Mouse (Mus musculus) MEL (cell line): ENCODE results near the gene Gm20388. TPM values are rescaled to one million over a fixed set of nuclear protein-coding genes. Genes with fewer than 3 reads are reported as not detected.
A peak's percentile ranks its signal among the peaks of the same experiment; 100 is the strongest.

Source experiments
- DNase-seq: peaks from one replicate; pipeline ENCODE4 v3.0.0; 2011; ENCODE audit warnings: low read depth, low spot score
- H3K27ac ChIP-seq: 2 replicates; pipeline ENCODE4 v1.5.1; 2012; ENCODE audit warnings: low read depth, mild to moderate bottlenecking, control low read depth, low read length, moderate library complexity; ENCODE audit not compliant: control insufficient read depth
- H3K27me3 ChIP-seq, 2 experiments: fragments of 150-350 bp in 1 of 2; sonication (generic) in 1 of 2; 2 replicates each; pipeline ENCODE4 v1.6.1; 2012; ENCODE audit warnings: low read length in 2 of 2, mild to moderate bottlenecking in 2 of 2, improper control_type of control experiment in 1 of 2, moderate library complexity in 1 of 2; ENCODE audit not compliant: insufficient read depth in 2 of 2, control insufficient read depth in 1 of 2
- H3K36me3 ChIP-seq, 2 experiments: 2 replicates each; pipeline ENCODE4 v1.6.1; 2012 to 2014; ENCODE audit warnings: low read length in 2 of 2, improper control_type of control experiment in 1 of 2, inconsistent platforms in 1 of 2, mild to moderate bottlenecking in 1 of 2; ENCODE audit not compliant: insufficient read depth in 2 of 2, control insufficient read depth in 1 of 2
- H3K4me1 ChIP-seq, 2 experiments: fragments of 150-350 bp in 1 of 2; sonication (generic) in 1 of 2; 2 replicates each; pipeline ENCODE4 v1.6.1; 2012; ENCODE audit warnings: low read length in 2 of 2, improper control_type of control experiment in 1 of 2, mild to moderate bottlenecking in 1 of 2; ENCODE audit not compliant: insufficient read depth in 2 of 2, control insufficient read depth in 1 of 2
- H3K4me3 ChIP-seq, 2 experiments: fragments of 150-350 bp in 1 of 2; sonication (generic) in 1 of 2; 2 replicates each; pipeline ENCODE4 v1.5.1; 2012; ENCODE audit warnings: low read depth in 2 of 2, low read length in 2 of 2, mild to moderate bottlenecking in 2 of 2, moderate library complexity in 2 of 2, control low read depth in 1 of 2, improper control_type of control experiment in 1 of 2; ENCODE audit not compliant: control insufficient read depth in 1 of 2, insufficient read depth in 1 of 2
- H3K79me2 ChIP-seq: 2 replicates; pipeline ENCODE4 v1.6.1; 2012; ENCODE audit warnings: mild to moderate bottlenecking, low read length, moderate library complexity; ENCODE audit not compliant: control insufficient read depth, poor library complexity, insufficient read depth
- H3K9ac ChIP-seq: 2 replicates; pipeline ENCODE4 v1.6.1; 2012; ENCODE audit warnings: low read depth, mild to moderate bottlenecking, control low read depth, low read length, moderate library complexity; ENCODE audit not compliant: control insufficient read depth, poor library complexity, severe bottlenecking
- H3K9me3 ChIP-seq: fragments of 150-350 bp; sonication (generic); replicated peaks from 2 replicates; pipeline ENCODE4 v1.6.1; 2012; ENCODE audit warnings: mild to moderate bottlenecking, low read length, improper control_type of control experiment, moderate library complexity; ENCODE audit not compliant: insufficient read depth
- BHLHE40 ChIP-seq: IDR thresholded peaks from 2 replicates; pipeline ENCODE4 v1.6.1; 2012; ENCODE audit warnings: low read depth, mild to moderate bottlenecking, inconsistent platforms, low read length, improper control_type of control experiment, borderline replicate concordance
- CHD1 ChIP-seq: IDR thresholded peaks from 2 replicates; pipeline ENCODE4 v1.6.1; 2012; ENCODE audit warnings: low read depth, mild to moderate bottlenecking, inconsistent platforms, low read length, improper control_type of control experiment
- CTCF ChIP-seq, 3 experiments: IDR thresholded peaks in 2 of 3; conservative IDR thresholded peaks in 1 of 3; 2 replicates each; pipeline ENCODE4 v1.5.1; 2011 to 2012; ENCODE audit warnings: low read length in 3 of 3, low read depth in 2 of 3, mild to moderate bottlenecking in 2 of 3, improper control_type of control experiment in 1 of 3, inconsistent platforms in 1 of 3, mixed read lengths in 1 of 3, moderate library complexity in 1 of 3; ENCODE audit not compliant: control insufficient read depth in 1 of 3, insufficient read depth in 1 of 3, poor library complexity in 1 of 3, severe bottlenecking in 1 of 3
- ELF1 ChIP-seq: IDR thresholded peaks from 2 replicates; pipeline ENCODE4 v1.6.1; 2014; ENCODE audit warnings: low read depth, mild to moderate bottlenecking, inconsistent platforms, low read length, improper control_type of control experiment, moderate library complexity
- EP300 ChIP-seq, 2 experiments: IDR thresholded peaks; 2 replicates each; pipeline ENCODE4 v1.6.1; 2011; ENCODE audit warnings: improper control_type of control experiment in 2 of 2, low read length in 2 of 2, low read depth in 1 of 2, mild to moderate bottlenecking in 1 of 2
- ETS1 ChIP-seq: IDR thresholded peaks from 2 replicates; pipeline ENCODE4 v1.6.1; 2012; ENCODE audit warnings: low read depth, mild to moderate bottlenecking, inconsistent platforms, low read length, improper control_type of control experiment, moderate library complexity
- GABPA ChIP-seq: IDR thresholded peaks from 2 replicates; pipeline ENCODE4 v1.6.1; 2012; ENCODE audit warnings: low read depth, mild to moderate bottlenecking, inconsistent platforms, low read length, improper control_type of control experiment, moderate library complexity
- GATA1 ChIP-seq: IDR thresholded peaks from 2 replicates; pipeline ENCODE4 v1.6.1; 2011; ENCODE audit warnings: low read depth, low read length, improper control_type of control experiment
- HCFC1 ChIP-seq: IDR thresholded peaks from 2 replicates; pipeline ENCODE4 v1.6.1; 2012; ENCODE audit warnings: low read depth, mild to moderate bottlenecking, inconsistent platforms, low read length, improper control_type of control experiment, moderate library complexity
- JUND ChIP-seq: IDR thresholded peaks from 2 replicates; pipeline ENCODE4 v1.6.1; 2011; ENCODE audit warnings: low read depth, mild to moderate bottlenecking, improper control_type of control experiment, low read length
- KAT2A ChIP-seq: conservative IDR thresholded peaks from 2 replicates; pipeline ENCODE4 v1.6.1; 2012; ENCODE audit warnings: low read depth, low read length, improper control_type of control experiment, inconsistent platforms
- MAFK ChIP-seq: IDR thresholded peaks from 2 replicates; pipeline ENCODE4 v1.6.1; 2011; ENCODE audit warnings: low read depth, mild to moderate bottlenecking, low read length, improper control_type of control experiment, borderline replicate concordance
- MAZ ChIP-seq: IDR thresholded peaks from 2 replicates; pipeline ENCODE4 v1.6.1; 2012; ENCODE audit warnings: low read depth, mild to moderate bottlenecking, inconsistent platforms, low read length, improper control_type of control experiment
- MYB ChIP-seq: IDR thresholded peaks from 2 replicates; pipeline ENCODE4 v1.6.1; 2011; ENCODE audit warnings: mild to moderate bottlenecking, low read depth, low read length, improper control_type of control experiment
- MYC ChIP-seq: IDR thresholded peaks from 2 replicates; pipeline ENCODE4 v1.6.1; 2011; ENCODE audit warnings: low read depth, mild to moderate bottlenecking, low read length, improper control_type of control experiment, moderate library complexity
- NELFE ChIP-seq: IDR thresholded peaks from 2 replicates; pipeline ENCODE4 v1.6.1; 2011; ENCODE audit warnings: low read depth, low read length, improper control_type of control experiment
- NRF1 ChIP-seq: IDR thresholded peaks from 2 replicates; pipeline ENCODE4 v1.6.1; 2014; ENCODE audit warnings: low read depth, mild to moderate bottlenecking, inconsistent platforms, low read length, improper control_type of control experiment, moderate library complexity; ENCODE audit not compliant: poor library complexity, insufficient read depth, severe bottlenecking
- POLR2A ChIP-seq, 2 experiments: IDR thresholded peaks; 2 replicates each; pipeline ENCODE4 v1.6.1; 2011 to 2012; ENCODE audit warnings: low read length in 2 of 2, mild to moderate bottlenecking in 2 of 2, control low read depth in 1 of 2, improper control_type of control experiment in 1 of 2, low read depth in 1 of 2, moderate library complexity in 1 of 2; ENCODE audit not compliant: control insufficient read depth in 1 of 2, insufficient read depth in 1 of 2, poor library complexity in 1 of 2
- RAD21 ChIP-seq: IDR thresholded peaks from 2 replicates; pipeline ENCODE4 v1.6.1; 2011; ENCODE audit warnings: mild to moderate bottlenecking, low read depth, low read length, improper control_type of control experiment
- RCOR1 ChIP-seq: IDR thresholded peaks from 2 replicates; pipeline ENCODE4 v1.6.1; 2012; ENCODE audit warnings: low read depth, mild to moderate bottlenecking, inconsistent platforms, low read length, improper control_type of control experiment
- SIN3A ChIP-seq: IDR thresholded peaks from 2 replicates; pipeline ENCODE4 v1.6.1; 2012; ENCODE audit warnings: low read length, improper control_type of control experiment, inconsistent platforms
- TBP ChIP-seq: IDR thresholded peaks from 2 replicates; pipeline ENCODE4 v1.8.0; 2011; ENCODE audit warnings: low read depth, low read length, improper control_type of control experiment
- TCF12 ChIP-seq: IDR thresholded peaks from 2 replicates; pipeline ENCODE4 v1.6.1; 2014; ENCODE audit warnings: low read depth, mild to moderate bottlenecking, inconsistent platforms, low read length, improper control_type of control experiment, moderate library complexity
- ZC3H11A ChIP-seq: IDR thresholded peaks from 2 replicates; pipeline ENCODE4 v1.6.1; 2012; ENCODE audit warnings: low read depth, mild to moderate bottlenecking, inconsistent platforms, low read length, improper control_type of control experiment
- ZKSCAN1 ChIP-seq: IDR thresholded peaks from 2 replicates; pipeline ENCODE4 v1.6.1; 2012; ENCODE audit warnings: low read depth, mild to moderate bottlenecking, inconsistent platforms, low read length, improper control_type of control experiment, moderate library complexity
- ZMIZ1 ChIP-seq: IDR thresholded peaks from 2 replicates; pipeline ENCODE4 v1.6.1; 2012; ENCODE audit warnings: low read depth, mild to moderate bottlenecking, inconsistent platforms, low read length, improper control_type of control experiment, moderate library complexity
- polyA plus RNA-seq, 2 experiments: library from polyadenylated mRNA; stranded (reverse) in 1 of 2; unstranded in 1 of 2; fragments of >175 nt in 1 of 2; fragments of >200 nt in 1 of 2; gene quantifications; 2 replicates each; pipeline versions ENCODE4 v1.2.1 to v1.2.4; 2012; ENCODE audit warnings: low replicate concordance in 2 of 2, low read depth in 1 of 2; ENCODE audit not compliant: insufficient read length in 2 of 2, insufficient read depth in 1 of 2, missing spikeins in 1 of 2
- total RNA-seq: library from RNA; depleted of rRNA; stranded (reverse); fragments of 300-350 nt; gene quantifications from 2 replicates; pipeline ENCODE4 v1.2.3, GENCODE M21; 2012

The Gm20388 gene
- total and polyA plus RNA-seq, 3 experiments = 11.1 to 17.8 TPM; not detected in 1

- no peaks in the 10 kb centered on the region for H3K79me2 ChIP-seq
- no peaks in the 10 kb centered on the region for H3K36me3 ChIP-seq
- H3K4me1 ChIP-seq = no peaks in the 10 kb centered on the region
- no peaks in the 10 kb centered on the region for H3K9me3 ChIP-seq
- H3K27ac ChIP-seq = no peak overlapping the region
- H3K27me3 ChIP-seq = no peaks in the 10 kb centered on the region
- no peak overlapping the region for H3K4me3 ChIP-seq
- no peak for DNase-seq
- TF ChIP-seq MYB = no peak
- TF ChIP-seq GABPA = no peak
- TF ChIP-seq POLR2A (IDR thresholded peaks at IDR 0.05; ENCODE audit: control insufficient read depth in 1 of 2, insufficient read depth in 1 of 2, low read depth in 1 of 2, low read length in 2 of 2, poor library complexity in 1 of 2) = no peak
- no peak for TF ChIP-seq ZMIZ1
- no peak for TF ChIP-seq KAT2A
- no peak for TF ChIP-seq ETS1
- no peak for TF ChIP-seq MYC
- no peak for TF ChIP-seq HCFC1
- no peak for TF ChIP-seq BHLHE40
- TF ChIP-seq TCF12 = no peak
- TF ChIP-seq GATA1 = no peak
- no peak for TF ChIP-seq RAD21
- TF ChIP-seq NELFE = no peak
- no peak for TF ChIP-seq RCOR1
- no peak for TF ChIP-seq NRF1
- TF ChIP-seq CHD1 = no peak
- TF ChIP-seq TBP = no peak
- TF ChIP-seq ELF1 = no peak
- TF ChIP-seq, all 39 proteins: peak for 0
- no peak overlapping the region for H3K9ac ChIP-seq
These were observed 4332.3 kb downstream of the Gm20388 start for GRCm38 (mm10) chr8:124242913-124243312.

DNA sequence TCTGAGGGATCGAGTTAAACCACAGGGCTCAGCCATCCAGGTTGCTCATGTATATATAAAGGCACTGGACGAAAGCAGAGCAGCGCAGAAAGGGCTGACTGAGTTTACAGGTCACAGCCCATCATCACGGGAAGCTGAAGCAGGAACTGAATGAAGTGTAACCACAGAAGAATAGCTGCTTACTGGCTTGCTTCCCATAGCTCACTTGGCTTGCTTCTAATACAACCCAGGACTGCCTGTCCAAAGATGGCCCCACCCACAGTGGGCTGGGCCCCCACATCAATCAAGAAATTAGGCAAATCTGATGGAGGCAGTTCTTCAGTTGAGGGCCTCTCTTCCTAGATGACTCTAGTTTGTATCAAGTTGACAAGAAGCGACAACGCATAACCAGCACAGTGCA, 4336.9 kb downstream of the Gm20388 start:
- peak; percentile 35 for DNase-seq
- Histone ChIP-seq H3K79me2 (0 out of 2 replicates have a peak, but pooled peaks cover 2% of the 10 kb centered on the region), H3K9ac (no peak overlapping the region), H3K27me3 (no peaks in the 10 kb centered on the region), H3K36me3 (peaks cover 0 to 4% of the 10 kb centered on the region in 2 experiments; a peak in 2 of 4 replicates), H3K4me3 (no peak overlapping the region), H3K9me3 (no peaks in the 10 kb centered on the region), H3K27ac (no peak overlapping the region), H3K4me1 (peaks cover 0 to 14% of the 10 kb centered on the region in 2 experiments; a peak in 2 of 4 replicates)
- TF ChIP-seq ETS1 (no peak), CTCF (IDR thresholded peaks at IDR 0.05 in 2 of 3, conservative IDR thresholded peaks at IDR 0.05 in 1 of 3; ENCODE audit: control insufficient read depth in 1 of 3, insufficient read depth in 1 of 3, low read depth in 2 of 3, low read length in 3 of 3, poor library complexity in 1 of 3, severe bottlenecking in 1 of 3) (no peak), POLR2A (IDR thresholded peaks at IDR 0.05; ENCODE audit: control insufficient read depth in 1 of 2, insufficient read depth in 1 of 2, low read depth in 1 of 2, low read length in 2 of 2, poor library complexity in 1 of 2) (no peak), RCOR1 (no peak), SIN3A (no peak), ELF1 (no peak), TCF12 (no peak), MYC (no peak), KAT2A (no peak), TBP (no peak), MAFK (no peak), ZC3H11A (no peak), EP300 (IDR thresholded peaks at IDR 0.05; ENCODE audit: low read depth in 1 of 2, low read length in 2 of 2) (no peak), JUND (no peak), ZKSCAN1 (no peak), MAZ (no peak)
